Mouse (Mus musculus): ENCODE measurements around the gene Usp24.
"Not testable (repeated sequence)": the region's sequence is repeated elsewhere in the genome, so short reads cannot be mapped to it uniquely, and the experiment has no call there.

The Usp24 gene

GRCm38 (mm10) chr4:106318976-106319375, 3.0 kb downstream of the Usp24 start:
- DNase-seq (ENCODE audit: low spot score in 2 of 2): no peak

GRCm38 (mm10) chr4:106322846-106323245, 6.8 kb downstream of the Usp24 start:
- DNase-seq (ENCODE audit: low spot score in 2 of 2): no peak

DNA sequence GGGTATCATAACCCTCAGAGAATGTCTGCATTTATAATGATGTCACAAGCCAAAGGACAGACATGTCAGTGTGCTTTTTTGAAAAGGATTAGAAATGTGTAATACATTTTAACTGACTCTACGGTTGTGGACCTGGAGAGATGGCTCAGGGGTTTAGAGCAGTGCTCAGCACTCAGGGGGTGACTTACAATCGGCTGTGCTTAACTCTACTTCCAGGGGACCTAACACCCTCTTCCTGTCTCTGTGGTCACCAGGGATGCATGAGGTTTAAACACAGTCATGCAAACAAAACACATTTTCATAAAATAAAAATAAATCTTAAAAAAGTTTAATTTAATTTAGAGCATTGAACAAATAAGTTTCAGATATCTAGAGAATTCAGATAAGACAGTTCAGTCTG, 7.3 kb downstream of the Usp24 start:
- no peak for DNase-seq (ENCODE audit: low spot score in 2 of 2)

DNA sequence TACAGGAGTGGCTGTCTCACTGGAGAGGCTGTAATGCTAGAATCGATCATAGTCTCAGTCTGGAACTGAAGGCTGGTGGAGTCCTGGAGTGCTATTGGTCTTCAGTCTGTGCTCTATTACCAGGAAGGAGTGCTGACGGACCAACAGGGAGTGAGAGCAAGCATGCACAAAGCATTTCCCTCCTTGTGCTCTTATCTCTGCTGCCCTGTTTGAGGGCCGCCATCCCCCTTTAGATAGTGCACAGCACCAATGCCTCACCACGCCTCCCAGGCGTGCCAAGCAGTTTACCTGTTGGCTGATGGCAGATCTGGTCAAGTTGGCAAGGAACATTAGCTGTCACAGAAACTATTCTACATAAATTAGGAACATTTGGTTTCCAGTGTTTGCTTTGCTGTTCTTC, 11.4 kb downstream of the Usp24 start:
- no peak for DNase-seq (ENCODE audit: low spot score in 2 of 2)

- no peak for DNase-seq (ENCODE audit: low spot score in 2 of 2)
These were observed 12.7 kb downstream of the Usp24 start for GRCm38 (mm10) chr4:106328704-106329103.

- DNase-seq (ENCODE audit: low spot score in 2 of 2): not testable (repeated sequence)
These were observed 13.2 kb downstream of the Usp24 start for GRCm38 (mm10) chr4:106329171-106329570.

DNA sequence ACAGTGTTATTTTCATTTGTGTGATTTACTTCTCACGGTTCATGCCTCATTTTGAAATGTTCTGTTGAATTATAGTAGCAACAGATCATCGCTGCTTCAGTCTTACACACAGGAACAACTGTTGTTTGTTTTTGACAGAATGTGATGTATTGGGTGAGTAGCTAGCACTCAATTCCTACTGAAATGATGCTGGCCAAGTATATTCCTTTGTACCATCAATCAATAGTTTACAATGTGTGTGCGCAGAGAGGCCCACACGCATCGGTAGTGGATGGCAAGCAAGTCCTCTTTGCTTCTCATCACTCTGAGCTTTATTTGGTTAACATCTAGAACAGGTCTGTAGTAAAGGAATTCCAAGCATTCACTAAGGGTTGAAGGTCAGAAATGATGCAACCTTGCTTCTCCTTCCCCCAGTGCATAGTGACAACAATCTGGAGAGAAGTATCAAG, 14.4 kb downstream of the Usp24 start:
- no peak for DNase-seq (ENCODE audit: low spot score in 2 of 2)

- DNase-seq (ENCODE audit: low spot score in 2 of 2): no peak
These were observed 17.1 kb downstream of the Usp24 start for GRCm38 (mm10) chr4:106333071-106333470.

DNA sequence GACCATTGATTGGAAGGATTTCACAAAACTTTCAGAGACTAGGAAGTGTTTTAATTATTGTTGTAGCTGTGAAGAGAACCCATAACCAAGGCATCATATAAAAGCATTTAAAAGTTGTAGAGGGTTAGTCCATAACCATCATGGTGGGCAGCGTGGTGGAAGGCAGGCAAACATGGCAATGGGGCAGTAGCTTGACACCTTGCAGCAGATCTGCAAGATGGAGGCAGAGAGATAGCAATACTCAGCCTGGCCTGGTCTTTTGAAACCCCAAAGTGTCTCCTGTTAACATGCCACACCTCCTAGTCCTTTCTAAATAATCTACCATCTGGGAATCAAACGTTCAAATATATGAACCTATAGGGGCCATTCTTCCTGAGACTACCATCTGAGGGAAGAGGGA, 17.6 kb downstream of the Usp24 start:
- DNase-seq (ENCODE audit: low spot score in 2 of 2): no peak

- no peak for DNase-seq (ENCODE audit: low spot score in 2 of 2)
These were observed 19.8 kb downstream of the Usp24 start for GRCm38 (mm10) chr4:106335858-106336257.

DNA sequence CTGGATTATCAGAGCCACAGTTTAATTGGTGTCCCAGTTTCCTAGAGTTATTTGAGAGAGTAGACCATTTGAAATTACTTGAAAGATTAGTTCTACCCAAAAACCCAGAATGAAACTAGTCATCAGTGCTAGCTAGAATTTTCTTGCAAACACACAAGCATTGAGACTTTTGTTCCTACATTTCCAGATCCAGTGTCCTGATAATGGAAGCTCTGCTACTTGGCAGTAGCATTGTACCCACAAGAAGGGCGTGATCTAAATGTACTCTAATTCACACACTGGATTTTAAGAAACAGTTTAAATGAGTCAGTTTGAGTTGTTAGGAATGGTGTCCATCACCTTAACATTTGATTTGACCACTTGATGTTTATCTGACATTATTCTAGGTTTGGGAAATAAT, 31.7 kb downstream of the Usp24 start:
- DNase-seq (ENCODE audit: low spot score in 2 of 2): no peak

GRCm38 (mm10) chr4:106355025-106355424, 39.0 kb downstream of the Usp24 start:
- not testable (repeated sequence) for DNase-seq (ENCODE audit: low spot score in 2 of 2)

DNA sequence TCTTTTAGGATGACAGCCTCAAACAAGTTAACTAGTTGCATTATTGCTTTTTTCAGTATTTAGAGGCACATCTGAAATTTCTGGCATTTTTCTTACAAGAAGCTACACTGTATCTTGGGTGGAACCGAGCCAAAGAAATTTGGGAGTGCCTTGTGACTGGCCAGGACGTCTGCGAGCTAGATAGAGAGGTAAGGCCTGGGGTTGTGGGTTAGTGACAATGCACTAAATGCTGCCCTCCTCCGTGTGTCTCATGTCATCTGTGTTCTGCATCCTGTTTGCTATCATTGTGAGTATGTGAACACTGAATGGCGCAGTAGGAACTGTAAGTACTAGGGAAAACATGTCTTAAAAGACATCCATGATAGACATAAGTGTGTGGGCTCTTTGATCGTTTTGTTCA, 54.0 kb downstream of the Usp24 start:
- no peak for DNase-seq (ENCODE audit: low spot score in 2 of 2)

- DNase-seq (ENCODE audit: low spot score in 2 of 2): peak; percentile 65 to 83
These were observed 59.8 kb downstream of the Usp24 start for GRCm38 (mm10) chr4:106375857-106376256.

DNA sequence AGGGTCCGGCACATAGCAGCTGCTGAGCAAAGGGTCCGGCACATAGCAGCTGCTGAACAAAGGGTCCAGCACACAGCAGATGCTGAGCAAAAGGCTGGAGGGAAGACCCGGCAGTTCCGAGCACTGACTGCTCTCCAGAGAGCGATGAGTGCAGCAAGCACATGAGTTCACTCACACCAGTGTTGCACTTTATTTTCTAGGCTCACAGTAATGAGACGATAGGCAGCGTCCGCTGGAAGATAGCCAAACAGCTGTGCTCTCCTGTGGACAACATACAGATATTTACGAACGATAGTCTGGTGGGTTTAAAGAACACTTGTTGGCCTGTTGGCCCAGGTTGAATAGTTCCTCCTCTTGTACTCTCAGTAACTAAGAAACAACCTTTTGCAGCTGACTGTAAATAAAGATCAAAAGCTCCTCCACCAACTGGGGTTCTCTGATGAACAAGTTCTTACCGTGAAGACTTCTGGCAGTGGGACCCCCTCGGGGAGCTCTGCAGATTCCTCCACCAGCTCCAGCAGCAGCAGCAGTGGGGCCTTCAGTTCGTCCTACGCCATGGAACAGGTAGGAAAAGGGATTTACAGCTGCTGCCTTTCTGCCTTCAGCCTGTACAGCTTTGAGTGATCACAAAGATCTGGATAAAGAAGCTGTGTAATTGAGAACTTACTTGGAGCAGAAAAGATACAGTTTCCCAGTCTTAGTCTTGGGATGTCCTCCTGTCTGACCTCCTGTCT, 63.0 kb downstream of the Usp24 start:
- no peak for DNase-seq (ENCODE audit: low spot score in 2 of 2)

DNA sequence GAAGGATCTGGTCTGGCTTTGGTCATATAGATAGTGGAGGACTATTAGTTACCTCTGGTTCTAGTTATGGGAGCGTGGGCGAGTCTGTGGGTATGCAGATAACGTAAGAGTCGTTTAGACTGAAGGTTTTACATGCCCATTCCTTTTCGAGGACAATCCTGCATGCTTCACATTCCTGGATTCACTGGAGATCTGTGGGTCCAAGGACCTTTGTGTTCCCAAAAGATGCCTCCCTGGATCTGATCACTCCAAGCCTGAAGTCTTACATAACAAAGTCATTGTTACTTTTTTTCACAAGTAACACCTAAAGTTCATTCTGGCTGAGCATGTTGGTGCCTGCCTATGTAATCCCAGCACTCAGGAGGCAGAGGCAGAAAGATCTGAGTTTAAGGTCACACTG, 65.1 kb downstream of the Usp24 start:
- no peak for DNase-seq (ENCODE audit: low spot score in 2 of 2)

- DNase-seq (ENCODE audit: low spot score in 2 of 2): no peak
These were observed 73.9 kb downstream of the Usp24 start for GRCm38 (mm10) chr4:106389908-106390307.

GRCm38 (mm10) chr4:106409621-106410020, 93.6 kb downstream of the Usp24 start:
- no peak for DNase-seq (ENCODE audit: low spot score in 2 of 2)

DNA sequence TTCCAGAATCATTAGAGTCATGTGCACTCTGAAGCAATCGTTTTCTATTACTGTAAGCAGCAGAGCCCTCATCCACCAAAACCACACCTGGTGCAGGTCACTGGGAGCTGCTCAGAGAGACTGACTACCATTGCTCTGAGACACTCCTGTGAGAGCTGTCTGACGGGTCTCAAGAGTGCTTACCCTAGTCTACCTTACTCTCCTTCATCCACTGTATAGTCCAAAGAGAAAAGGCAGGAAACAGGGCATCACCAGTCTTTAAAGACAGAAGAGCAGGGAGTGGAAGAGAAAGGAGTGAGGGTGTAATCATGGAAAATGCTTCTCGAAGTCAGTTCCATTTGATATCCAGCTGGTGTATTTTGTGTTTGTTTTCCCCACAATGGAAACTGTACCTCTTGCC, 103.2 kb downstream of the Usp24 start:
- DNase-seq (ENCODE audit: low spot score in 2 of 2): no peak

DNA sequence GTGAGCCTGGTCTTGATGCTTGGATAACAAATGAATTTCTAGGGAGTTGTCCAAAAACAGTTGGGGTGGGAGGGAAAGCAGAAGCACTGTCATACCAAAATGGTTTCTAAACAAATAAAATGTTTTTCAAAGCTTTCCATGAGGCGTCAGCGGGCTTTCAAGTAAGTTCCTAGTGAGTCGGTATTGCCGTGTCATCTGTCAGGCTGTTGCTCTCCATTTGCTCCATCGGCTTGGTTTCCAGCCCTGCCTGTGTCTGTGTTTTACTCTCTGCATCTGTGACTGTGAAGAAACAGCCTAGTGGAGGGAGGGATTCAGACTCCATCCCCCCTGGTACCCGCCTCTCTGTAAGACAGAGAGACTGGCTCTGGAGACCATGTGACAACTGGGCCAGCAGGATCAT, 103.8 kb downstream of the Usp24 start:
- DNase-seq (ENCODE audit: low spot score in 2 of 2): no peak

GRCm38 (mm10) chr4:106422597-106422996, 106.6 kb downstream of the Usp24 start:
- DNase-seq (ENCODE audit: low spot score in 2 of 2): no peak

- no peak for DNase-seq (ENCODE audit: low spot score in 2 of 2)
These were observed 108.5 kb downstream of the Usp24 start for GRCm38 (mm10) chr4:106424560-106424959.

GRCm38 (mm10) chr4:106426286-106426685, 110.3 kb downstream of the Usp24 start:
- no peak for DNase-seq (ENCODE audit: low spot score in 2 of 2)

GRCm38 (mm10) chr4:106428616-106429015, 112.6 kb downstream of the Usp24 start:
- no peak for DNase-seq (ENCODE audit: low spot score in 2 of 2)

Measured in frontal cortex, postnatal 25 days (tissue).